Mouse (Mus musculus) leukemia stem cell, adult 10-12 weeks (primary cell): ENCODE measurements around the gene Dnajc27. TPM values are rescaled to one million over a fixed set of nuclear protein-coding genes. Genes with fewer than 3 reads are reported as not detected.

Source experiments
- polyA plus RNA-seq: library from polyadenylated mRNA; stranded (reverse); fragments of >175 nt; gene quantifications from 2 replicates; pipeline ENCODE4 v1.2.3, GENCODE M21; 2012; ENCODE audit warnings: low replicate concordance

The Dnajc27 gene
- 9.0 and 10.2 TPM in 2 replicates for polyA plus RNA-seq

GRCm38 (mm10) chr12:4082132-4083001 lies at the start of gene Dnajc27:
Gene Dnajc27 (plus strand): TSS chr12:4082583.

DNA sequence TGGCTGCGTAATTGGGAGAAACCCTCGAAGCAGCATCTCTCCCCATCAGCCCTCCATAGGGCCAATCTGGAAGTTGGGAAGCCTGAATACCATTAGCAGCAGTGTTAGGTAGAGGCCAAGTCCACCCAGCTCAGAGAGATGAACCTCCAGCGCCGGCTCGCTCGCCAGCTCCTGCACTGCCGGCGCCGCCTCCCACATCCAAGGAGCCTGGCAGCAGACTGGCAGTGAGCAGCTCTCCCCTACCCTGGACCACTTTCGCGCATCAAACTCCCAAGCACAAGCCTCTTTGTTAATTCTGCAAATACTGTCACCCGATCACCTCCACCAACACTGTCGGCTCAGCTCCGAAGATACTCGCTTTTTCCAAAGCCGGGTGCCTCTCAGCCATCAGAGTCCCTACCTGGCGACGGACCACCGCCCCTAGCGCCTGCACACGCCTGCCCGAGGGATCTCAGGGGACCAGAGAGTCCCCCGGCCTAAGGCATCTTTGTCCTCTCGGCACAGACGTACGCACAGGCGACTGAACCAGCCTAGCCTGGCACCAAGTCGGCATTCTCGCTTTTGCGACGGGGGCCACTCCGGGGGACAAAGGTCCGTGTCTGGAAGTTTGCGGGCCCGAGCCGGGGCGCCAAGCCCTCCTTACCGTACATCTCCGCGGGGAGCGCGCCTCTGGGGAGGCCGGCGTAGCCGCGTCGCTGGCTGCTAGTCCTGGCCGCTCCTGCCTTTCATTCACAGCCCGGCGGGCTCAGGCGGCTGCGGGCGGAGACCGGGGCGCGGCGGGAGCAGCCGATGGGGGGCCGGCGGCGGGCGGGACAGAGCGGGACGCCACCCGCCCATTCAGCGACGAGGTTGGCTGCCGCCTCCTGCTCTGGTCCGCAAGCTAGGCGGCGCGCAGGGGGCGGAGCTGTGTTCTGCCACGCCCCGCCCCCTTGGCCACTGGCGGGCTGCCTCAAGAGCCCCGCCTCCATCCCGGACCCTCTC lies 44.0 kb upstream of the Dnajc27 start, which contains the start of gene Efr3b:
Gene Efr3b, minus strand, starts transcription at position 855 of the 981 bp plus-strand sequence.

GRCm38 (mm10) chr12:4132941-4133846 lies 50.8 kb downstream of the Dnajc27 start, which contains the start of gene Adcy3:
Gene Adcy3 (plus strand): TSS chr12:4133103.

Other genes starting within 250 kb of the Dnajc27 start
- gene Pomc, start 127.6 kb upstream of the Dnajc27 start, polyA plus RNA-seq, result 0.17 TPM in 1 of 2 replicates, not detected in the other
- 0.07 TPM in 1 of 2 replicates, not detected in the other for gene Efr3b, start 43.7 kb upstream of the Dnajc27 start, polyA plus RNA-seq
- 2.4 and 3.7 TPM in 2 replicates for gene Adcy3, start 50.5 kb downstream of the Dnajc27 start, polyA plus RNA-seq
- gene Ptrhd1, start 151.4 kb downstream of the Dnajc27 start, polyA plus RNA-seq, result 0.93 and 1.5 TPM in 2 replicates
- 2.3 and 5.3 TPM in 2 replicates for gene Cenpo, start 151.7 kb downstream of the Dnajc27 start, polyA plus RNA-seq